ENCODE assay signal across 8 mouse cellular contexts in genomic region chr8:95806461-95807191, GRCm38 (mm10). TPM values are rescaled to one million over a fixed set of nuclear protein-coding genes. Genes with fewer than 3 reads are reported as not detected.
A peak's percentile ranks its signal among the peaks of the same experiment; 100 is the strongest.
DNase-seq lines count a peak whose midpoint lies in the region; ATAC-seq and TF ChIP-seq lines count a peak whose summit lies in the region.

No protein-coding gene starts in this region.

- peak overlapping the region; percentile 87 for H3K4me3 ChIP-seq in cerebellum, adult 2 months (replicated peaks; ENCODE audit: insufficient read depth, low read depth, low read length)
- H3K4me3 ChIP-seq in forebrain, embryonic 15.5 days: peak overlapping the region; percentile 97
- H3K4me3 ChIP-seq in midbrain, postnatal 0 days (ENCODE audit: low read depth, low read length): peak overlapping the region; percentile 99

- H3K9me3 ChIP-seq in forebrain, embryonic 15.5 days: no peaks in the 10 kb centered on the region
- no peaks in the 10 kb centered on the region for H3K9me3 ChIP-seq in midbrain, postnatal 0 days (ENCODE audit: low read length)

- peaks cover 7% of the 10 kb centered on the region; the same call in 1 of the 2 replicates for H3K4me1 ChIP-seq in cerebellum, adult 2 months (ENCODE audit: control insufficient read depth, insufficient read depth, low read length)
- peaks cover 35% of the 10 kb centered on the region for H3K4me1 ChIP-seq in forebrain, embryonic 15.5 days
- 0 out of 2 replicates have a peak, but pooled peaks cover 6% of the 10 kb centered on the region for H3K4me1 ChIP-seq in midbrain, postnatal 0 days (ENCODE audit: insufficient read depth, low read length)

- TF ChIP-seq CTCF in cerebellum, adult 2 months (IDR thresholded peaks at IDR 0.05; ENCODE audit: borderline replicate concordance, insufficient read depth, low read depth, low read length): no peak
- no peak for TF ChIP-seq CTCF in midbrain, postnatal 0 days (IDR thresholded peaks at IDR 0.05)

- H3K4me2 ChIP-seq in forebrain, embryonic 15.5 days (replicated peaks): peak overlapping the region; percentile 88
- peak overlapping the region; percentile 94 for H3K4me2 ChIP-seq in midbrain, postnatal 0 days (ENCODE audit: low read depth, low read length, poor library complexity, severe bottlenecking)

- no peaks in the 10 kb centered on the region for H3K27me3 ChIP-seq in cerebellum, adult 2 months (ENCODE audit: control insufficient read depth, insufficient read depth, low read length)
- H3K27me3 ChIP-seq in forebrain, embryonic 15.5 days: no peaks in the 10 kb centered on the region
- H3K27me3 ChIP-seq in midbrain, postnatal 0 days (ENCODE audit: insufficient read depth, low read length): no peaks in the 10 kb centered on the region

- TF ChIP-seq POLR2A in cerebellum, adult 2 months (IDR thresholded peaks at IDR 0.05; ENCODE audit: borderline replicate concordance, insufficient read depth, low read length): no peak

- H3K9ac ChIP-seq in forebrain, embryonic 15.5 days (replicated peaks): peak overlapping the region; percentile 97
- peak overlapping the region; percentile 98 for H3K9ac ChIP-seq in midbrain, postnatal 0 days (replicated peaks; ENCODE audit: low read length, poor library complexity, severe bottlenecking)

- H3K27ac ChIP-seq in cerebellum, adult 2 months (ENCODE audit: insufficient read depth, low read length): peak overlapping the region; percentile 39
- H3K27ac ChIP-seq in forebrain, embryonic 15.5 days (replicated peaks): peak overlapping the region; percentile 94
- peak overlapping the region; percentile 85 for H3K27ac ChIP-seq in midbrain, postnatal 0 days (ENCODE audit: low read depth, low read length)

- WGBS in cerebellum, adult 2 months: under 1% methylated on average over 68 of the region's 69 CpGs
- WGBS in forebrain, embryonic 15.5 days: under 1% methylated on average over 64 of the region's 69 CpGs
- under 1% methylated on average over 38 of the region's 69 CpGs for WGBS in midbrain, postnatal 0 days

- no peaks in the 10 kb centered on the region for H3K36me3 ChIP-seq in forebrain, embryonic 15.5 days
- H3K36me3 ChIP-seq in midbrain, postnatal 0 days (ENCODE audit: insufficient read depth, low read length): no peaks in the 10 kb centered on the region

- DNase-seq in cerebellum, adult 2 months: peak; percentile 23 to 24
- no peak for DNase-seq in cerebellum, postnatal 10 days
- DNase-seq in right cerebral cortex, postnatal 10 days (ENCODE audit: low spot score in 2 of 2): peak; percentile 28 to 43
- DNase-seq in right cerebral cortex, postnatal 25 days: no peak
- peak; percentile 35 to 38 for DNase-seq in kidney, postnatal 25 days
- peak; percentile 9 for DNase-seq in midbrain, postnatal 0 days (ENCODE audit: low spot score)
- DNase-seq in thymus, postnatal 10 days (ENCODE audit: low spot score in 2 of 2): peak; percentile 65 to 73

- ATAC-seq in forebrain, embryonic 15.5 days (replicated peaks): no peak; the same call in 1 of the 2 replicates
- no peak for ATAC-seq in midbrain, postnatal 0 days (ENCODE audit: low FRiP score)

RNA-seq across cellular contexts. Expression of gene Cnot1, which starts 0.6 kb away (rescaled TPM):
- polyA plus RNA-seq in cerebellum, adult 2 months (2012; rRNA removed): 64.8 and 74.9 TPM in 2 replicates
- 51.7 and 52.7 TPM in 2 replicates for polyA plus RNA-seq in forebrain, embryonic 15.5 days (2015; fragmentation: Nextera tagmentation; extraction: Ambion mirVana)
- total RNA-seq in midbrain, postnatal 0 days (2014; rRNA removed): 177 and 187 TPM in 2 replicates
- polyA plus RNA-seq in midbrain, postnatal 0 days (2015; fragmentation: Nextera tagmentation; extraction: Ambion mirVana): 23.6 and 26.9 TPM in 2 replicates

RNA-seq across cellular contexts. Expression of gene Sap18b, which starts 18.5 kb away (rescaled TPM):
- polyA plus RNA-seq in cerebellum, adult 2 months (2012; rRNA removed): 85.5 and 90.8 TPM in 2 replicates
- polyA plus RNA-seq in forebrain, embryonic 15.5 days (2015; fragmentation: Nextera tagmentation; extraction: Ambion mirVana): 258 and 266 TPM in 2 replicates
- total RNA-seq in midbrain, postnatal 0 days (2014; rRNA removed): 45.3 and 60.0 TPM in 2 replicates
- 273 and 280 TPM in 2 replicates for polyA plus RNA-seq in midbrain, postnatal 0 days (2015; fragmentation: Nextera tagmentation; extraction: Ambion mirVana)

RNA-seq across cellular contexts. Expression of gene Slc38a7, which starts 46.7 kb away (rescaled TPM):
- polyA plus RNA-seq in cerebellum, adult 2 months (2012; rRNA removed): 25.4 and 26.4 TPM in 2 replicates
- 28.5 and 28.9 TPM in 2 replicates for polyA plus RNA-seq in forebrain, embryonic 15.5 days (2015; fragmentation: Nextera tagmentation; extraction: Ambion mirVana)
- 33.4 and 36.6 TPM in 2 replicates for total RNA-seq in midbrain, postnatal 0 days (2014; rRNA removed)
- 23.8 and 27.4 TPM in 2 replicates for polyA plus RNA-seq in midbrain, postnatal 0 days (2015; fragmentation: Nextera tagmentation; extraction: Ambion mirVana)

Comparison
In these comparisons a context has a peak if more than half of its experiments do, and no peak if none do; other contexts are left out.
1. DNase-seq: peak in cerebellum, adult 2 months (2 of 2), right cerebral cortex, postnatal 10 days (2 of 2), kidney, postnatal 25 days (2 of 2), midbrain, postnatal 0 days (single experiment) and thymus, postnatal 10 days (2 of 2); none in cerebellum, postnatal 10 days (0 of 2) and right cerebral cortex, postnatal 25 days (single experiment).
2. H3K27ac ChIP-seq: peak in every context shown above with its lines; median percentile 94 in forebrain, embryonic 15.5 days; 85 in midbrain, postnatal 0 days; 39 in cerebellum, adult 2 months.
3. Peak in every context shown above with its lines, with median percentiles within 50 percentile points of each other: H3K4me3 ChIP-seq.